Mouse (Mus musculus): ENCODE results near the gene Bcap31.

Bcap31 gene

GRCm38 (mm10) chrX:73684156-73684555 lies 31.8 kb downstream of the Bcap31 start:
- DNase-seq (ENCODE audit: low spot score in 2 of 2) = no peak

GRCm38 (mm10) chrX:73676668-73677067 lies 39.3 kb downstream of the Bcap31 start:
- no peak for DNase-seq (ENCODE audit: low spot score in 2 of 2)

DNA sequence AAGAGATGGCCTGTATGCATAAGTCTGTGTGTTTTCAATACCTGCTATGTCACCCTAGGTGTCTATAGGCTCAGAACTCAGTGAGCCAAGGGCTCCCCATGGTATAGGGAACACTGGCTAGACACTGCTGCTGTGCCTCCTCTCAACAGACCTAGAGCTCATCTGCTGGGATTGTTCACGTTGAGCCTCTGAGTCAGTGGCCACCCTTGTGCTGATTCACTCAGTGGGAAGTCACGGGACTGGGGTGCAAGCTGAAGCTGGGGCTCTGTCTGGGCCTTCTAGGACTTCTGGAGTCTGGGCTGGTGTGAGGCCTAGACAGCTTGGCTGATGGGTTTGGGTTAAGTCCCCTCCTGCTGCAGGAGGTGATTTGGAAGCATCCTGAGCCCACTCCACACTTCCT lies 40.7 kb downstream of the Bcap31 start:
- DNase-seq (ENCODE audit: low spot score in 2 of 2) = no peak

DNA sequence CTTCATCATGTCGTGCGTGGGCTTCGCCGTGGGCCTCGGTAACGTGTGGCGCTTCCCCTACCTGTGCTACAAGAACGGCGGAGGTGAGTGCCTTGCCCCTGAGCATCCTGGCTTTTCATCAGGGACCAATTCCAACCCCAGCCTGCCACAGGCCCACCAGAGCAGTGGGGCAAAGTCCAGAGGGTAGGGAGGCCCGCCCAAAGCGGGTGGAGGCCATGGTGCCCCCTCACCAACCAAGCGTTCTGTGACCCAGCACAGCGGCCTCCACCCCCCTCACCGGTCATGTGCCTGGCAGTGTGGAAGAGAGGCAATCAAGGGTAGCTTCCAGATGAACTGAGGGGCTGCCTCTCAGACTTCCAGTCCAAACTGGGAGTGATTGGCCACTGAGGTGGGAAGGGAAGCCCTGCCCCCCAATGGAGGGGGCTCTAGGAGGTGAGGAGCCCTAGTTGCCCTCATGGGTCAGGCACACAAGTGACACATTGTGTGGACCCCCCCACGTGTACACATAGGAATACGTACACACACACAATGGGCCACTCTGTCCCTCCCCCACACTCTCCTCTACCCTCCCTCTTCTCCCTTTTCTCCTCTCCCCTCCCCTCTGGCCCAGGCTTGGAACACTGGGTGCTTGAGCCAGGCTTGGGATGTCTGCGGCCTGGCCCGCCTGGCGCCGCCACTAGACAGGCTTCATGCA lies 41.9 kb downstream of the Bcap31 start:
- no peak for DNase-seq (ENCODE audit: low spot score in 2 of 2)

- DNase-seq (ENCODE audit: low spot score in 2 of 2) = no peak
These were observed 42.4 kb downstream of the Bcap31 start for GRCm38 (mm10) chrX:73673619-73673967.

DNA sequence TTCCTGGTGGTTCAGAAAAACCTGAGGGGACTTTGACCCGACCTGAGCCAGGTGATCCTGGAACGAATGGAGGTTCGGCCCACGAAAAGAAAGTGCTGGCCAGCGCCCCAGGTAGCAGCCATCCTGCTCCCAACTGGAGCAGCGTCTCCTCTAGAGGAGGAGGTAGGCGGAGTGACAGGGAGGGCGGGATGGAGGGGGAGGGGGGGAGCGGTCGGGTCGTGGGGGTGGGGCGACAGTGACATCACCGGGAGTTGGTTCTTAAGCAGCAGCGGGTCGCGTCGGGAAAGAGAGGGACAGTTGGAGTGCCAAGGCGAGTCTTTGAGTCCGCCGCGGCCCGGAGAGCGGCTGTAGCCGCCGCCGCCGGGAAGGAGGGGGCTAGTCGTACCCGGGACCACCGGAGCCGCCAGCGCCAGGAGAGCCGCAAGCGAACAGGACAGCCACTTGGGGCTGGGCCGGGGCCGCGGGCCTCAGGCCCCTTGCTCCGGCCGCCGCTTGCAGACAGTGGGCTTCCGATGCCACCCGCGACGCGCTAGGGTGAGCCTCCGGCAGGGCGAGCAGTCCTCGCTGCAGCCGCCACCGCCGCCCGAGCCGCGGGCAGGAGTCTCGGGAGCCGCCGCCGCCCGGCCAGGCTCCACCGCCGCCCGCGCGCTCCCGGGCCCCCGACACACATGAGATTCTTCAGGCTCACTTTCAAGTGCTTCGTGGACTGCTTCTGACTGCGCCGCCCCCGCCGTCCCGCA lies 42.9 kb downstream of the Bcap31 start, which contains the start of gene Slc6a8:
Slc6a8 (plus strand) TSS at position 272 of the 740 bp plus-strand sequence.
- DNase-seq (ENCODE audit: low spot score in 2 of 2) = peak; percentile 51 to 54

DNA sequence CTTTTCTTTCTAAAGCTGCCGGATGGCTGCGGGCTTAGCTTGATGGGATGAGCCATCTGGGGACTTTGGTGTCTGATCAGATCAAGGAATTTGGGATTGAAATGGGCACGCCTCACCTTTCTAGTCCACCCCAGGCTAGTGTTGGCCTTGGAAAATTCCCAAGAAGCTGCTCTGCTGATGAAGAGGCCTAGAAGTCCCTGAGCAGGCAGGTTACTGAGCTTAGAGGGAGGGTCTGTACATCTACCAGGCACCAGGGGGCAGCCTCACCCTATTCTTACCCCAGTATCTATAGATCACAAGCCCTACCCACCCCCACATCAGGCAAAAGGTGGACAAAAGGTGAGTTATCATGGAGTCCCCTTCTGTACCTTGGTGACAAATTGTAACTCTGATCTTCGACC lies 43.9 kb downstream of the Bcap31 start:
- peak in 1 of 2 experiments; percentile 31 for DNase-seq (ENCODE audit: low spot score in 2 of 2)

DNA sequence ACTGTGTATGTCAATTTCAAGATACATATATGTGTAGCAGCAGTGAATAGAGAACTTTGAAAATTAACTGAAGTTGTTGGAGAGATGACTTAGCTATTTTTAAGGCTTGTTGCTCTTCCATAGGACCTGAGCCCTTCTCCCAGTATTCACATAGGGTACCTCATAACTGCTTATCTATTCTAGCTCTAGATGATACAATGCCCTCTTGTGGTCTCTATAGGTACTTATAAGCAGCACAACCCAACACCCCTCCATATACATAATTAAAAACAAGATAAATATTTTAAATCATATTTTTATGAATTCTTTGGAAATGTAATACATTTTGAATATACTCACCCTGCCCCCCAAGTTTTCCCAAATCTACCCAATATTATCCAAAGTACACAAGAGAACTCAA lies 52.8 kb downstream of the Bcap31 start:
- no peak for DNase-seq (ENCODE audit: low spot score in 2 of 2)

- DNase-seq (ENCODE audit: low spot score in 2 of 2) = no peak
These were observed 55.7 kb downstream of the Bcap31 start for GRCm38 (mm10) chrX:73660284-73660665.

DNA sequence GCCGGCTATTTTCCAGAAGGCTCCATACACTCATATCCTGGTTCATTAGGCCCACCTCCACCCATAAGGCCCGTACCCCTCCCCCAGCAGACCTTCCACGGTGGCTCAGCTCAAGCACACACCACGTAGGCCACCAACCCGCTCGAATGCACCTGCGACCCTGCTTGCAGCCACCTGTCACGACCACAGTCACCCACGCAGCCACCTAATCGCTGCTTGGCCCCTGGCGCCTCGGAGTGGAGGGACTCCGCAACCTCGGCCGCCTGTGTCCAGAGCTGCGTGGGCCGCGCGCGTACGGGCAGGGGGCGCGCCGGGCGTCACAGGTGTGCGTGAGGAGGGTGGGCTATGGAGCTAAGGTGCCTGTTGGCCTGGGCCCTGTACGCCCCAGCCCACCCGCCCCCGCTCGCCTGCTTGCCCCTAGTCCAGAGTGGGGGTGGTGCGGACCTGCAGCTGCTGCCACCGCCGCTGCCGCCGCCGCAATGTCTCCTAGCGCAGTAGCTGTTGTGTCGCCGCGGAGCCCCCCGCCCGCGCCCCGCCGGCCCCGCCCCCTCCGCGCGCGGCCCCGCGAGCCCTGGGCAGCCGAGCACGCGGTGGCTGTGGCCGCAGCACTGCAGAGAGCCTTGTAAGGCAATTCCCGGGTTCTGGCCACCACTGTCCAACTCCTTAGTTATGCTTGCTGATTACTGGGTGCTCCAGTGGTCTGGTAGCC lies 56.2 kb downstream of the Bcap31 start, which contains the start of gene Pnck:
Pnck (minus strand) TSS at position 543 of the 709 bp plus-strand sequence.
- no peak for DNase-seq (ENCODE audit: low spot score in 2 of 2)

DNA sequence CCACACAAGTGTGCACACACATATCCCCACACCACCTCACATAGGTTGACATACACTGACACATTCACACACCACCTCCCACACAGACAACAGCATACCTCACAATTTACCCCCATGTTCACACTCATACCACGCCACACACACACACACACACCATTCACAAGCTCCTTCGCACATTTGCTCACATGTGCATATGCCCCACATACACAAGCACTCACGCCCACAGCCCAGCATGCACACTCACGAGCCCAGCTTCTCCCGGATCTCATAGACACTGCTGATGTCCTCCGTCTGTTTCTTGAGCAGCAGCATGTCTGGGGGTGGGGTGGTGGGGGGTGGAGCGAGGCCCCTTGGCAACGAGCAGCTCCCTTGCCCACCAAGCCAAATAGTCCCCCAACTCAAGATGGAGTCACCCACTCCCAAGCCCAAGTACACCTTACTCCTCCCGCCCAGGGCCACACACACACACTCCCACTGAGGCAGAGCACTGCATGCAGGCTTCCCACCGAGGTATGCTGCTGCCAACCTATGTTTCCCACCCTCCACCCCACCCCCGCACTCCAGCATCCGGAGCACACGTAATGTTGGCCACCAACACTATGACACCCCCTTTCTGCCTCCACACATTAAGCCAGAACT lies 56.9 kb downstream of the Bcap31 start:
- peak; percentile 37 to 42 for DNase-seq (ENCODE audit: low spot score in 2 of 2)

- DNase-seq (ENCODE audit: low spot score in 2 of 2) = no peak
These were observed 57.6 kb downstream of the Bcap31 start for GRCm38 (mm10) chrX:73658391-73658790.

DNA sequence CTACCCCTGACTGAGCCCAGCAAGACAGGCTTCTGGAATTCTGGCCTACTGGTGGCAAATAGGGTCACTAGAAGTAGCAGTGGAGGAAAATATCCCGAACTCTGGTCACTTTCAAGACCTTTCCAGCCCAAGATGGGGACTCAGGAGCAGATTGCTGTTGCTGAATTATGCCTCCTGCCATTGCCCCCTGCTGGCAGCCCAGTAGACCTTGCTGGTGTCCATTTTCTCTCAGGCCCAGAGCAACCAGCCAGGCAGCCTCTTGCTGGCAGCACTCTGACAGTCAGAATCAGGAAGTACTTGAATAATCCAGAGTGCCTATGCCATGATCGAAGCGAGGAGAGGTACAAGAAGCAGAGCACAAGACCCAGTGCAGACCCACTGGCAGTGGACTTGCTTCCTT lies 60.4 kb downstream of the Bcap31 start:
- DNase-seq (ENCODE audit: low spot score in 2 of 2) = no peak

DNA sequence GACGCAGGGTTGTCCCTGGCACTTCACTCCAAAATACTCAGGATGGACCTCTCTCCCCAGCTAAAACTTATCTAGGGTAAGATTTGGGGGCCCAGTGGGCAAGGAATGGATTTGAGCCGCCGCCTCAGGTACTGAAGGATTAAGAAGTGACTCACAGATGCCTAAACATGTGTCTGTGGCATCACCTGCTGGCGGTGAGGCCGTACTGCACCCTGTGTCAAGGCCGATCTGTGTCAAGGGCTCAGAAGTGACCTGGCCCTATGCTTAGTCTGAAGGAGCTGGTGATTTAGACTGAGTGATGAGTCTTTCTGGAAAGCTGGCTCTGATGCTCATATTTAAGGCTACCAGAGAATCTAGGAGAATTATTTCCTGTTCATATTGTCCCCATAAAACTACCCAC lies 61.8 kb downstream of the Bcap31 start:
- peak in 1 of 2 experiments; percentile 73 for DNase-seq (ENCODE audit: low spot score in 2 of 2)

- no peak for DNase-seq (ENCODE audit: low spot score in 2 of 2)
These were observed 62.6 kb downstream of the Bcap31 start for GRCm38 (mm10) chrX:73653392-73653791.

- no peak for DNase-seq (ENCODE audit: low spot score in 2 of 2)
These were observed 65.1 kb downstream of the Bcap31 start for GRCm38 (mm10) chrX:73650869-73651268.

DNA sequence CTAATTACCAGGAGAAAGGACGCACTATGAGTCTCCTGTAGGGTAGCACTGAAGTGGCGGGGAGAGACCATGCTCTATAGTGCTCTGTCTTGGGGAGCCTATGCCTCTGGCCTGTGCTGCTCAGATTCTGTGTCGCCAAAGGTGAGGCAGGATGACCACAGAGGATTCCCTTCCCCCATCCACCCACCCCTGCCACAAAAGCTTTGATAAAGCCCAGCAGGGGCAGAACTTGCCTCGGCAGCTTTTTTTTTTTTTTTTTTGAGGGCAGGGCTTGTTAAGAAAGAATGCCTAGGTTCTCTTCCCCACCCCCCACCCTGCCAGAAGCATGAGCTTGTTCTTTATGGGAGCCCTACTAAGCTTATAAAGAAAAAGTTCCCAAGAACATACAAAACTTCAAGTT lies 70.9 kb downstream of the Bcap31 start:
- DNase-seq (ENCODE audit: low spot score in 2 of 2) = no peak

GRCm38 (mm10) chrX:73639901-73640469 lies 76.0 kb downstream of the Bcap31 start:
- DNase-seq (ENCODE audit: low spot score in 2 of 2) = no peak

GRCm38 (mm10) chrX:73639255-73639675 lies 76.7 kb downstream of the Bcap31 start, which contains the start of gene Dusp9:
Gene Dusp9, plus strand, starts transcription at chrX:73639419.
- no peak for DNase-seq (ENCODE audit: low spot score in 2 of 2)

- no peak for DNase-seq (ENCODE audit: low spot score in 2 of 2)
These were observed 78.6 kb downstream of the Bcap31 start for GRCm38 (mm10) chrX:73637415-73637814.

Data from frontal cortex, postnatal 36 days (tissue).